Mouse (Mus musculus) embryonic fibroblast, embryonic 13.5 days (primary cell): Measurements from ENCODE around the gene Emid1.

Experiments used
- CTCF ChIP-seq: IDR thresholded peaks from 2 replicates; pipeline ENCODE4 v1.5.1; 2011; ENCODE audit warnings: mild to moderate bottlenecking, control low read depth, low read length, moderate library complexity, borderline replicate concordance; ENCODE audit not compliant: insufficient read depth
- POLR2A ChIP-seq: IDR thresholded peaks from 2 replicates; pipeline ENCODE4 v1.6.1; 2011; ENCODE audit warnings: low read depth, mild to moderate bottlenecking, control low read depth, low read length, moderate library complexity

DNA sequence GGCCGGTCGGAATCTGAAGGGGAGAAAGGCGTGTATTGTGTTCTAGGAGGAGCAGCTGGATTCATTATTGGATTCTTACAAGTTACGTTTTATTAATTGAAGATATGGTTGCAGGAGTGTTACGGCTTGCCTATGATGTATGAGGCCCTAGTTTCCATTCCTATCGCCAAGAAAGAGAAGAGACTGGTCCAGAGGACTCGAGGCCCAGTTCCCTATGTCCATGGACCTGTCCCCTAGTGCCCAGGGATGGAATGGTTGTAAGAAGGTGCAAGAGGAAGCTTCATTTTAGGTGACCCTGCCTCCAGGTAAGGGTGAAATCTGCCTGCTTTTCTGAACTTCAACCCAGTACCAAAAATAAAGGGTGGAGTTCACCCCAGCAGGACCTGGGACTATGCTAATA is 51.8 kb downstream of the Emid1 start:
- no peak for TF ChIP-seq CTCF
- no peak for TF ChIP-seq POLR2A
